Mouse (Mus musculus): Measurements from ENCODE around the gene Zmynd10.

Gene Zmynd10

GRCm38 (mm10) chr9:107598385-107598784, 51.3 kb downstream of the Zmynd10 start:
- in situ Hi-C loops (cut with MboI, MseI) = no loop called here

- in situ Hi-C loops (cut with MboI, MseI) = no loop called here
Measured at GRCm38 (mm10) chr9:107599433-107599832, 52.3 kb downstream of the Zmynd10 start.

- in situ Hi-C loops (cut with MboI, MseI) = no loop called here
Measured at GRCm38 (mm10) chr9:107599842-107600241, 52.7 kb downstream of the Zmynd10 start.

- in situ Hi-C loops (cut with MboI, MseI) = no loop called here
Measured at GRCm38 (mm10) chr9:107600745-107601144, 53.6 kb downstream of the Zmynd10 start.

Measured in T-helper 1 cell (primary cell).